22 mouse cellular contexts compared by ENCODE assay signal in the genomic region with DNA sequence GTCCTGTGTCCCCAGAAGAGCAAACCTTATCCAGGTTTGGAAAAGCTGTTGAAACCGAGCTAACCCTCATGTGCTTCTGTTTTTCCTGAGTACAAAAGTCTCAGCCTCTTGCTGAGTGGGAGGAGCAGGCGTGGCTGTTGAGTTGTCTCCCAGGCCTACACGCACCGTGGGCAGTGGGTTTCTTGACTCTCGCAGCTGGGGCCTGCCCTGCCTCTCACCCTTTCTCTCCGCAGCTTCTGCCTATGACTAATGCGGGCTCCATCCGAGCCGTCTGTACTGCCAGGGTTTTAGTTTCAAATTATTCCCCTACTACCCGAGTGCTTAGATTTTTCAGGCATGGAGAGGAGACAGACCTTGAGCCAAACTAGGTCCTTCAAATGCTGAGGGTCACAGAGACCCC. TPM values are rescaled to one million over a fixed set of nuclear protein-coding genes. Genes with fewer than 3 reads are reported as not detected.
DNase-seq lines count a peak whose midpoint lies in the region; ATAC-seq and TF ChIP-seq lines count a peak whose summit lies in the region.
"Had no signal": no experiment of that assay in that cellular context is flagged by ENCODE, and none has a peak within 500 bp of the region (broad histone marks: within the 10 kb centered on the region; RNA-seq: fewer than 3 reads in every experiment).

No protein-coding gene starts in this region.

- whole genome bisulfite sequencing in embryonic facial prominence, embryonic 15.5 days, result 27% methylated on average over 10 of the region's 10 CpGs
- WGBS in olfactory bulb, adult 2 months, result 35% methylated on average over 10 of the region's 10 CpGs

- H3K4me1 ChIP-seq in embryonic facial prominence, embryonic 15.5 days, result peaks cover 46% of the 10 kb centered on the region
- H3K4me1 ChIP-seq in olfactory bulb, adult 2 months (ENCODE audit: control insufficient read depth, insufficient read depth, low read length), result peaks cover 38% of the 10 kb centered on the region

- no peak for TF ChIP-seq POLR2A in olfactory bulb, adult 2 months (IDR thresholded peaks at IDR 0.05; ENCODE audit: insufficient read depth, low read depth, low read length)

- no peak for TF ChIP-seq CTCF in Patski (IDR thresholded peaks at IDR 0.05)
- TF ChIP-seq CTCF in olfactory bulb, adult 2 months (IDR thresholded peaks at IDR 0.05; ENCODE audit: insufficient read depth, low read depth, low read length), result no peak

- in situ Hi-C loops in Patski (cut with MboI; ENCODE audit: low pct_unique_long_range_greater_than_20kb), result no loop called here

- ATAC-seq in Patski, result no peak
- no peak for ATAC-seq in embryonic facial prominence, embryonic 15.5 days (ENCODE audit: insufficient number of reproducible peaks, low FRiP score, low TSS enrichment, low read depth)
- ATAC-seq: forebrain, embryonic 13.5 days; hindbrain, postnatal 0 days had no signal

- no peaks in the 10 kb centered on the region for H3K27me3 ChIP-seq in Patski
- H3K27me3 ChIP-seq in embryonic facial prominence, embryonic 15.5 days, result no peaks in the 10 kb centered on the region
- H3K27me3 ChIP-seq: liver, embryonic 15.5 days had no signal

- POLR2A ChIA-PET in Patski (lab: Charles Lee), result interaction anchor here (0.6 to 0.7 kb wide), 2 partner anchors 65 to 106 kb away, joined by 4 to 5 read pairs; no protein-coding TSS in a partner anchor

- peak; percentile 50 for DNase-seq in right cerebral cortex, adult 18-20 months
- DNase-seq in right cerebral cortex, adult 2 months (ENCODE audit: low spot score in 2 of 2), result no peak
- DNase-seq in Patski (ENCODE audit: low read depth, low spot score), result peak; percentile 31
- DNase-seq in kidney, adult 8-10 months, result no peak
- DNase-seq in B cell, adult 2 months, result no peak
- DNase-seq in kidney, postnatal 4 days, result no peak
- DNase-seq: cerebellum, postnatal 10 days; gastrocnemius, postnatal 10 days; heart, postnatal 4 days; kidney, adult 9 months; kidney, postnatal 36 days; layer of hippocampus, adult 9-11 months; lung, postnatal 10 days; thymus, adult 18-20 months; thymus, postnatal 4 days had no signal

- no peaks in the 10 kb centered on the region for H3K9me3 ChIP-seq in embryonic facial prominence, embryonic 15.5 days (replicated peaks)
- H3K9me3 ChIP-seq: forebrain, embryonic 13.5 days; heart, embryonic 15.5 days; liver, embryonic 15.5 days; megakaryocyte, embryonic 14.5 days had no signal

- no peak overlapping the region for H3K4me3 ChIP-seq in embryonic facial prominence, embryonic 15.5 days (replicated peaks)
- no peak overlapping the region for H3K4me3 ChIP-seq in olfactory bulb, adult 2 months (ENCODE audit: insufficient read depth, low read depth, low read length)
- H3K4me3 ChIP-seq: forebrain, embryonic 13.5 days; heart, embryonic 15.5 days; liver, embryonic 15.5 days; megakaryocyte, embryonic 14.5 days had no signal

- no peak overlapping the region for H3K9ac ChIP-seq in embryonic facial prominence, embryonic 15.5 days
- H3K9ac ChIP-seq: forebrain, embryonic 13.5 days; heart, embryonic 15.5 days; liver, embryonic 15.5 days had no signal

- H3K27ac ChIP-seq in embryonic facial prominence, embryonic 15.5 days (replicated peaks), result peak overlapping the region; percentile 78
- H3K27ac ChIP-seq in olfactory bulb, adult 2 months (ENCODE audit: insufficient read depth, low read depth, low read length), result peak overlapping the region; percentile 49
- H3K27ac ChIP-seq: forebrain, embryonic 13.5 days; heart, embryonic 15.5 days; hindbrain, postnatal 0 days; liver, embryonic 15.5 days had no signal

- CTCF ChIA-PET in Patski (lab: Charles Lee), result interaction anchor here (1.6 kb wide), 1 partner anchor 23 kb away, joined by 6 read pairs; no protein-coding TSS in a partner anchor

- H3K36me3 ChIP-seq in embryonic facial prominence, embryonic 15.5 days, result no peaks in the 10 kb centered on the region
- H3K36me3 ChIP-seq: heart, embryonic 15.5 days; liver, embryonic 15.5 days had no signal

- H3K4me2 ChIP-seq in embryonic facial prominence, embryonic 15.5 days (replicated peaks), result no peak overlapping the region
- H3K4me2 ChIP-seq: forebrain, embryonic 13.5 days; heart, embryonic 15.5 days; liver, embryonic 15.5 days had no signal

RNA-seq across cellular contexts. Expression of a gene that starts 28.7 kb away (rescaled TPM):
- 87.6 TPM for polyA plus RNA-seq in Patski (2021)
- polyA plus RNA-seq in embryonic facial prominence, embryonic 15.5 days (2015; fragmentation: Nextera tagmentation; extraction: Ambion mirVana), result 150 and 157 TPM in 2 replicates
- polyA plus RNA-seq in olfactory bulb, adult 2 months (2012; ENCODE audit: insufficient read depth, insufficient read length, low replicate concordance, missing spikeins), result 157 TPM in 1 of 2 replicates, not detected in the other

Comparison
In these comparisons a context has a peak if more than half of its experiments do, and no peak if none do; other contexts are left out.
1. DNase-seq: peak in right cerebral cortex, adult 18-20 months (single experiment) and Patski (single experiment); none in right cerebral cortex, adult 2 months (0 of 2), kidney, adult 8-10 months (0 of 2), B cell, adult 2 months (0 of 2) and kidney, postnatal 4 days (0 of 2).